Mouse (Mus musculus): ENCODE measurements around the gene Foxa2. TPM values are rescaled to one million over a fixed set of nuclear protein-coding genes. Genes with fewer than 3 reads are reported as not detected.

Foxa2 gene
- polyA plus RNA-seq, 1 experiment from 2014 or later, result not detected

DNA sequence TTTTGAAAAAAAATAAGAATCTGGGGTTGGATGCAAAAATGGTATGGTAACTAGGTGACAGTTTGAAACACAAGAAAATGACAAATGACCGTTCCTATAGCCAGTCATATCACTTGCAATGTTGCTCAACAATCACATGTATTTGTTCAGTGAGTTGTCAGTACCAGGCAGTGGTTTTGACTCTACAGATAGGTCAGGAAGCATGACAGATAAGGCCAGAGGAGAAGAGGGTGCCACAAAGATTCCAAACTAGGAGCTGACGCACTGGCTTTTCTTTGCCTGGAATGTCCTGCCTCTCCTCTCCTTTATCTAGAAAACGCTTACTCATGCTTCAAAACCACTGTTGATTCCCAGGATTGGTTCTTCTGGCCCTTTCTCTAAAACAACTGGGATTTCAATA lies 33.4 kb downstream of the Foxa2 start:
- Histone ChIP-seq H3K4me1 (replicated peaks; ENCODE audit: control insufficient read depth, insufficient read depth, low read length) (no peaks in the 10 kb centered on the region), H3K27ac (ENCODE audit: low read length) (no peak overlapping the region), H3K4me3 (replicated peaks; ENCODE audit: low read length) (no peak overlapping the region), H3K36me3 (ENCODE audit: control insufficient read depth, insufficient read depth) (no peaks in the 10 kb centered on the region), H3K9me3 (ENCODE audit: control insufficient read depth, low read length) (no peaks in the 10 kb centered on the region), H3K9ac (replicated peaks; ENCODE audit: low read depth, low read length) (no peak overlapping the region), H3K4me2 (ENCODE audit: low read length) (no peak overlapping the region), H3K27me3 (replicated peaks; ENCODE audit: control insufficient read depth, insufficient read depth, low read length) (peaks cover 7% of the 10 kb centered on the region; the same call in 1 of the 2 replicates)
- 83% methylated on average over 3 of the region's 3 CpGs for WGBS
- no peak for ATAC-seq

DNA sequence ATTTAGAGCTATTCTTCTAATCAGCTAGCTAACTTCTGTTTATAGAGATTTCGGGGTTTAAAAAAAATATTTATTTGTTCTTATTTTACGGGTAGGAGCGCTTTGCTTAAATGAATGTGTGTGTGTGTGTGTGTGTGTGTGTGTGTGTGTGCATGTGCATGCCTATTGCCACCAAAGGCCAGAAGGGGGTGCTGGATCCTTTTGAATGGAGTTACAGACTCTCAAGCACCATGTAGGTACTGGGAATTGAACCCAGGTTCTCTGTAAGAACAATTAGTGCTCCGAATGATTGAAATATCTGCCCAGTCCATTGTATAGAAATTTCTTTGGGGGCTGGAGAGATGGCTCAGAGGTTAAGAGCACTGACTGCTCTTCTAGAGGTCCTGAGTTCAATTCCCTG lies 37.7 kb downstream of the Foxa2 start:
- H3K4me3 ChIP-seq (replicated peaks; ENCODE audit: low read length), result no peak overlapping the region
- H3K36me3 ChIP-seq (ENCODE audit: control insufficient read depth, insufficient read depth), result no peaks in the 10 kb centered on the region
- H3K9me3 ChIP-seq (ENCODE audit: control insufficient read depth, low read length), result no peaks in the 10 kb centered on the region
- H3K27ac ChIP-seq (ENCODE audit: low read length), result no peak overlapping the region
- no peaks in the 10 kb centered on the region for H3K27me3 ChIP-seq (replicated peaks; ENCODE audit: control insufficient read depth, insufficient read depth, low read length)
- no peak overlapping the region for H3K9ac ChIP-seq (replicated peaks; ENCODE audit: low read depth, low read length)
- H3K4me1 ChIP-seq (replicated peaks; ENCODE audit: control insufficient read depth, insufficient read depth, low read length), result no peaks in the 10 kb centered on the region
- 96% methylated on average over 4 of the region's 4 CpGs for WGBS
- ATAC-seq, result no peak
- no peak overlapping the region for H3K4me2 ChIP-seq (ENCODE audit: low read length)

- no peak overlapping the region for H3K27ac ChIP-seq (ENCODE audit: low read length)
- no peaks in the 10 kb centered on the region for H3K9me3 ChIP-seq (ENCODE audit: control insufficient read depth, low read length)
- WGBS, result 65% methylated on average over 7 of the region's 7 CpGs
- no peak overlapping the region for H3K4me2 ChIP-seq (ENCODE audit: low read length)
- no peak for ATAC-seq
- H3K36me3 ChIP-seq (ENCODE audit: control insufficient read depth, insufficient read depth), result no peaks in the 10 kb centered on the region
- no peaks in the 10 kb centered on the region for H3K27me3 ChIP-seq (replicated peaks; ENCODE audit: control insufficient read depth, insufficient read depth, low read length)
- H3K4me3 ChIP-seq (replicated peaks; ENCODE audit: low read length), result no peak overlapping the region
- H3K9ac ChIP-seq (replicated peaks; ENCODE audit: low read depth, low read length), result no peak overlapping the region
- no peaks in the 10 kb centered on the region for H3K4me1 ChIP-seq (replicated peaks; ENCODE audit: control insufficient read depth, insufficient read depth, low read length)
Measured at GRCm38 (mm10) chr2:148004554-148005521, 41.9 kb downstream of the Foxa2 start.

GRCm38 (mm10) chr2:148003511-148003910 lies 43.3 kb downstream of the Foxa2 start:
- 85% methylated on average over 3 of the region's 3 CpGs for WGBS
- ATAC-seq, result no peak
- Histone ChIP-seq H3K4me2 (ENCODE audit: low read length) (no peak overlapping the region), H3K27me3 (replicated peaks; ENCODE audit: control insufficient read depth, insufficient read depth, low read length) (no peaks in the 10 kb centered on the region), H3K4me3 (replicated peaks; ENCODE audit: low read length) (no peak overlapping the region), H3K27ac (ENCODE audit: low read length) (no peak overlapping the region), H3K9me3 (ENCODE audit: control insufficient read depth, low read length) (no peaks in the 10 kb centered on the region), H3K9ac (replicated peaks; ENCODE audit: low read depth, low read length) (no peak overlapping the region), H3K4me1 (replicated peaks; ENCODE audit: control insufficient read depth, insufficient read depth, low read length) (no peaks in the 10 kb centered on the region), H3K36me3 (ENCODE audit: control insufficient read depth, insufficient read depth) (no peaks in the 10 kb centered on the region)

GRCm38 (mm10) chr2:147998206-147998966 lies 48.4 kb downstream of the Foxa2 start:
- H3K27ac ChIP-seq (ENCODE audit: low read length), result no peak overlapping the region
- 84% methylated on average over 10 of the region's 10 CpGs for WGBS
- ATAC-seq, result no peak

DNA sequence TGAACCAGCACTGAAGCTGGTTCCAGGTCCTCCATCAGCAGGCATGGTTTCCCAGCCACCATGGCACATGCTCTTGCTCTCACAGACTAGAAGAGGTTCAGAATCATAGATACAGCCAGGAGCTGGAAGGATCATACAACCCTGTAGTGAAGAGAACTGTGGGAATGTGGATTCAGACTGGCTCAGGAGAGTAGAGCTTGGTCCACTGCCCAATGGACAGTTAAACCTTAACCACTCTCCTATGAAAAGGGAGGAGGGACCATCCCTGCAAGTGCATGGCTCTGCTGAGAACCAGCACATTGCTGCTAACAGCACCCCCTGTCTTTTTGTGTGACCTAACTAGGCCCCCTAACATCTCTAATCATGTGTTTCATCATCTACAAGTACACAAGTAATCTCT lies 50.0 kb downstream of the Foxa2 start:
- H3K9me3 ChIP-seq (ENCODE audit: control insufficient read depth, low read length), result no peaks in the 10 kb centered on the region
- ATAC-seq, result no peak
- no peak overlapping the region for H3K4me3 ChIP-seq (replicated peaks; ENCODE audit: low read length)
- no peaks in the 10 kb centered on the region for H3K4me1 ChIP-seq (replicated peaks; ENCODE audit: control insufficient read depth, insufficient read depth, low read length)
- no peak overlapping the region for H3K27ac ChIP-seq (ENCODE audit: low read length)
- no peaks in the 10 kb centered on the region for H3K27me3 ChIP-seq (replicated peaks; ENCODE audit: control insufficient read depth, insufficient read depth, low read length)
- H3K4me2 ChIP-seq (ENCODE audit: low read length), result no peak overlapping the region
- H3K36me3 ChIP-seq (ENCODE audit: control insufficient read depth, insufficient read depth), result no peaks in the 10 kb centered on the region
- no peak overlapping the region for H3K9ac ChIP-seq (replicated peaks; ENCODE audit: low read depth, low read length)

More at GRCm38 (mm10) chr2:147998206-147998966, 48.4 kb downstream of the Foxa2 start:
- no peak overlapping the region for H3K9ac ChIP-seq (replicated peaks; ENCODE audit: low read depth, low read length)
- no peak overlapping the region for H3K4me2 ChIP-seq (ENCODE audit: low read length)
- no peaks in the 10 kb centered on the region for H3K36me3 ChIP-seq (ENCODE audit: control insufficient read depth, insufficient read depth)
- H3K27me3 ChIP-seq (replicated peaks; ENCODE audit: control insufficient read depth, insufficient read depth, low read length), result no peaks in the 10 kb centered on the region
- no peaks in the 10 kb centered on the region for H3K4me1 ChIP-seq (replicated peaks; ENCODE audit: control insufficient read depth, insufficient read depth, low read length)
- H3K9me3 ChIP-seq (ENCODE audit: control insufficient read depth, low read length), result no peaks in the 10 kb centered on the region
- H3K4me3 ChIP-seq (replicated peaks; ENCODE audit: low read length), result no peak overlapping the region

DNA sequence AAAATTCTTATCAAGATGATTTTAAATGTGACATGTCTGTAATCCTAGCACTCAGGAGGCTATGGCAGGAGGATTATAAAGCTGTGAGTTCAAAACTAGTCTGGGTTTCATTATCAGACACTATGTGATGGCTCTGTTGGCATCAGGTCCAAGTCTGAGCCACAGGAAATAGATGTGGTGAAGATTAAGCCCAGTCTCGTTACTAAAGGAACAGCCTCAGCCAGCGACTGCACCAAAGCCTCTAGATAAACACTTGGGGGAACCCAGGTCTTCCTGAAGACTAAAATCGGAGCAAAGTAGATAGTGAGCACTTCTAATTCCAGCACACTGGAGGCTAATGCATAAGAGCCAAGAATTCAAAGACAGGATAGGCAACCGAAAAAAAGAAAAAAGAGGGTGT lies 52.9 kb downstream of the Foxa2 start:
- 84% methylated on average over 4 of the region's 4 CpGs for WGBS
- H3K4me3 ChIP-seq (replicated peaks; ENCODE audit: low read length), result no peak overlapping the region
- H3K9ac ChIP-seq (replicated peaks; ENCODE audit: low read depth, low read length), result no peak overlapping the region
- H3K4me2 ChIP-seq (ENCODE audit: low read length), result no peak overlapping the region
- H3K27ac ChIP-seq (ENCODE audit: low read length), result no peak overlapping the region
- no peak for ATAC-seq
- H3K9me3 ChIP-seq (ENCODE audit: control insufficient read depth, low read length), result no peaks in the 10 kb centered on the region
- H3K27me3 ChIP-seq (replicated peaks; ENCODE audit: control insufficient read depth, insufficient read depth, low read length), result no peaks in the 10 kb centered on the region
- H3K4me1 ChIP-seq (replicated peaks; ENCODE audit: control insufficient read depth, insufficient read depth, low read length), result no peaks in the 10 kb centered on the region
- no peaks in the 10 kb centered on the region for H3K36me3 ChIP-seq (ENCODE audit: control insufficient read depth, insufficient read depth)

DNA sequence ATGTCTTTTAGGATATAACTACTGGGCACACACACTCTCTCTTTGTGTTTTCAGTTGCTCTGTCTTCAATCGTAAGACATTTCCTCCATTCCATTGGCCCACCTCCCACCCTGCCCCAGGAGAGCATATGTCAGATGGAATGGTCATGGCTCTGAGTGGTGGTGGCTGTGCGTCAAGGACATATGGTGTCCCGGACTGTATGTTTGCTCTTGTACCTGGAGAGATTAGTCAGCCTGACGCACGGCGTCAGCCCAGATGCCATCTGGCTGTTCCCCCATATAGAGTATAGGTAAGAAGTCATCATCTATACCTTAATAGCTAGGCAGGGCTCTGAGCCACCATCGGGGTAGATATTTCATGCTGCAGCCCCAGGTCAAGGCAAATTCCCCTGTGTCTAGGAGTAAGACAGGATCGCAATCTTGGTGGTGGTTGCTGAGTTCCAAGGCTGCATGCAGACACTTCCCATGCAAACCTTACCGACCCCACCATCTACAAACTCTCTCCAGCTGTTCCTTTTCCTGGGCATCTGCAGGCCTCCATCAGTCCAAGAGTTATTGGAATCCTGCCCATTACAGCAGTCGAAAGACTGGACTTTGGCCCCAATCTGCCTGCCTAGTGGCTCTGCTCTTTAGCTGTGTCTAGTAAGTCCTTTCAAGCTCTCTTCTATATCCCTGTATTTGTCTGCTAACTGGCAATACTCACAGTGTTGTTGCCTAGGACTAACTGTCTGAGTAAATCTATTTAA lies 53.7 kb downstream of the Foxa2 start:
- no peak overlapping the region for H3K4me2 ChIP-seq (ENCODE audit: low read length)
- H3K27me3 ChIP-seq (replicated peaks; ENCODE audit: control insufficient read depth, insufficient read depth, low read length), result no peaks in the 10 kb centered on the region
- H3K27ac ChIP-seq (ENCODE audit: low read length), result no peak overlapping the region
- H3K9me3 ChIP-seq (ENCODE audit: control insufficient read depth, low read length), result no peaks in the 10 kb centered on the region
- 88% methylated on average over 10 of the region's 10 CpGs for WGBS
- H3K4me3 ChIP-seq (replicated peaks; ENCODE audit: low read length), result no peak overlapping the region
- H3K9ac ChIP-seq (replicated peaks; ENCODE audit: low read depth, low read length), result no peak overlapping the region
- ATAC-seq, result no peak
- H3K36me3 ChIP-seq (ENCODE audit: control insufficient read depth, insufficient read depth), result no peaks in the 10 kb centered on the region
- H3K4me1 ChIP-seq (replicated peaks; ENCODE audit: control insufficient read depth, insufficient read depth, low read length), result no peaks in the 10 kb centered on the region

All from forebrain, embryonic 16.5 days (tissue).